In the genomic region with DNA sequence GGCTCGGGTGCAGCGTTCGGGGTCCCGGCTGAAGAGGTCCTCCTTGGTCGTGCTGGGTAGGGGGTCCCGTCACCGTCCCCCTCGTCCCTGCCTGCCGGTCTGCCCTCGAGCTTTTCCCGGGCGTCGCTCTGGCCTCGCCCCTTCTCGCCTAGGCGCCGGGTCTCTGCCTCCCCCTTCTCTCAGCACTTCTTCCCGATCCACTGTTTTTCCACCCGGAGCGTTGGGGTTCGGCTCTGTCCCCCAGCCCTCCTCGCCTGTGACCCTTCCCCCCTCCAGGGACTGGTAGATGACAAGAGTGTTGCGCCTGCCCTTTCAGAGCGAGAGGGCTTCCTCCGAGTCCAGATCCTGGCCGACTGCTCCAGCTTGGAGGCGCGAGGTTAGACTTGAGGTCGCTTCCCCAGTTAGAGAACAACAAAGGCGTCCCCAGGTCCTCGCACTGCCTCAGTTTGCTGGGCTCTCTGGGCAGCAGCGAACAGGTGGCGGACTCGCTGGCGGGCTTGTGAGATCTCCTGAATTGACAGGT, we compare ENCODE assay signal across 8 mouse cellular contexts. TPM values are rescaled to one million over a fixed set of nuclear protein-coding genes. Genes with fewer than 3 reads are reported as not detected.
A peak's percentile ranks its signal among the peaks of the same experiment; 100 is the strongest.
DNase-seq lines count a peak whose midpoint lies in the region; ATAC-seq and TF ChIP-seq lines count a peak whose summit lies in the region.

No protein-coding gene starts in this region.

- no peaks in the 10 kb centered on the region for H3K27me3 ChIP-seq in kidney, postnatal 0 days (ENCODE audit: insufficient read depth, low read length)
- no peaks in the 10 kb centered on the region for H3K27me3 ChIP-seq in G1E (ENCODE audit: insufficient read depth, low read length)
- H3K27me3 ChIP-seq in embryonic facial prominence, embryonic 10.5 days (replicated peaks; ENCODE audit: low read depth, poor library complexity, severe bottlenecking), result no peaks in the 10 kb centered on the region
- no peaks in the 10 kb centered on the region for H3K27me3 ChIP-seq in hindbrain, embryonic 15.5 days
- no peaks in the 10 kb centered on the region for H3K27me3 ChIP-seq in stomach, postnatal 0 days (ENCODE audit: control insufficient read depth, insufficient read depth, low read length)

- H3K4me1 ChIP-seq in kidney, postnatal 0 days (replicated peaks; ENCODE audit: insufficient read depth, low read length), result 0 out of 2 replicates have a peak, but pooled peaks cover 2% of the 10 kb centered on the region
- H3K4me1 ChIP-seq in G1E (ENCODE audit: insufficient read depth, low read depth, low read length), result peaks cover 21% of the 10 kb centered on the region
- H3K4me1 ChIP-seq in embryonic facial prominence, embryonic 10.5 days, result peaks cover 18% of the 10 kb centered on the region
- H3K4me1 ChIP-seq in hindbrain, embryonic 15.5 days (replicated peaks), result peaks cover 12% of the 10 kb centered on the region
- H3K4me1 ChIP-seq in stomach, postnatal 0 days (replicated peaks; ENCODE audit: control insufficient read depth, insufficient read depth), result no peaks in the 10 kb centered on the region

- no peaks in the 10 kb centered on the region for H3K9me3 ChIP-seq in kidney, postnatal 0 days (replicated peaks; ENCODE audit: low read length)
- H3K9me3 ChIP-seq in G1E (replicated peaks), result no peaks in the 10 kb centered on the region
- H3K9me3 ChIP-seq in embryonic facial prominence, embryonic 10.5 days, result no peaks in the 10 kb centered on the region
- no peaks in the 10 kb centered on the region for H3K9me3 ChIP-seq in hindbrain, embryonic 15.5 days
- no peaks in the 10 kb centered on the region for H3K9me3 ChIP-seq in stomach, postnatal 0 days (ENCODE audit: control insufficient read depth, low read length)

- TF ChIP-seq CTCF in kidney, postnatal 0 days (IDR thresholded peaks at IDR 0.05; ENCODE audit: low read depth), result no peak
- no peak for TF ChIP-seq CTCF in G1E (IDR thresholded peaks at IDR 0.05; ENCODE audit: low read depth, low read length)
- TF ChIP-seq CTCF in stomach, postnatal 0 days (IDR thresholded peaks at IDR 0.05; ENCODE audit: low read depth), result no peak

- H3K4me3 ChIP-seq in kidney, postnatal 0 days (replicated peaks; ENCODE audit: low read depth, low read length), result peak overlapping the region; percentile 83
- peak overlapping the region; percentile 99 for H3K4me3 ChIP-seq in G1E (ENCODE audit: low read depth, low read length)
- peak overlapping the region; percentile 94 for H3K4me3 ChIP-seq in embryonic facial prominence, embryonic 10.5 days
- H3K4me3 ChIP-seq in hindbrain, embryonic 15.5 days, result peak overlapping the region; percentile 63
- H3K4me3 ChIP-seq in stomach, postnatal 0 days (ENCODE audit: low read depth, low read length), result peak overlapping the region; percentile 88

- peaks cover 4% of the 10 kb centered on the region; the same call in 1 of the 2 replicates for H3K36me3 ChIP-seq in kidney, postnatal 0 days (ENCODE audit: insufficient read depth, low read length)
- peaks cover 31% of the 10 kb centered on the region for H3K36me3 ChIP-seq in G1E (replicated peaks)
- peaks cover 24% of the 10 kb centered on the region for H3K36me3 ChIP-seq in embryonic facial prominence, embryonic 10.5 days (replicated peaks)
- 0 out of 2 replicates have a peak, but pooled peaks cover 4% of the 10 kb centered on the region for H3K36me3 ChIP-seq in hindbrain, embryonic 15.5 days
- peaks cover 3% of the 10 kb centered on the region; the same call in 1 of the 2 replicates for H3K36me3 ChIP-seq in stomach, postnatal 0 days (ENCODE audit: control insufficient read depth, insufficient read depth, low read length)

- peak; percentile 74; the same call in 1 of the 2 replicates for ATAC-seq in kidney, postnatal 0 days (replicated peaks; ENCODE audit: low FRiP score, low read depth)
- ATAC-seq in G1E (ENCODE audit: extremely low read depth, insufficient number of reproducible peaks, low FRiP score, poor library complexity, severe bottlenecking), result no peak
- no peak for ATAC-seq in hindbrain, embryonic 15.5 days (ENCODE audit: low FRiP score, low read depth)
- peak; percentile 50; the same call in 1 of the 2 replicates for ATAC-seq in stomach, postnatal 0 days (ENCODE audit: low FRiP score, low TSS enrichment)

- H3K9ac ChIP-seq in kidney, postnatal 0 days (ENCODE audit: low read depth, low read length), result peak overlapping the region; percentile 80
- peak overlapping the region; percentile 75 for H3K9ac ChIP-seq in hindbrain, embryonic 15.5 days
- peak overlapping the region; percentile 89 for H3K9ac ChIP-seq in stomach, postnatal 0 days (ENCODE audit: low read length)

- peak; percentile 36 for DNase-seq in kidney, postnatal 0 days (ENCODE audit: low spot score)
- DNase-seq in kidney, adult 11 months, result no peak
- peak; percentile 38 for DNase-seq in G1E (ENCODE audit: low spot score)
- DNase-seq in embryonic facial prominence, embryonic 10.5 days (ENCODE audit: low spot score), result no peak
- peak; percentile 48 for DNase-seq in lung, postnatal 10 days
- peak; percentile 46 for DNase-seq in stomach, postnatal 0 days (ENCODE audit: low spot score)
- no peak for DNase-seq in layer of hippocampus, adult 9-11 months

- under 1% methylated on average over 35 of the region's 35 CpGs for WGBS in kidney, postnatal 0 days
- WGBS in embryonic facial prominence, embryonic 10.5 days, result under 1% methylated on average over 35 of the region's 35 CpGs
- WGBS in hindbrain, embryonic 15.5 days, result under 1% methylated on average over 35 of the region's 35 CpGs
- WGBS in stomach, postnatal 0 days, result under 1% methylated on average over 31 of the region's 35 CpGs

- peak overlapping the region; percentile 88 for H3K27ac ChIP-seq in kidney, postnatal 0 days
- H3K27ac ChIP-seq in embryonic facial prominence, embryonic 10.5 days (replicated peaks), result peak overlapping the region; percentile 91
- H3K27ac ChIP-seq in hindbrain, embryonic 15.5 days (replicated peaks), result peak overlapping the region; percentile 74
- H3K27ac ChIP-seq in stomach, postnatal 0 days (replicated peaks), result peak overlapping the region; percentile 85

- peak overlapping the region; percentile 94 for H3K4me2 ChIP-seq in kidney, postnatal 0 days (ENCODE audit: low read length)
- H3K4me2 ChIP-seq in hindbrain, embryonic 15.5 days, result peak overlapping the region; percentile 94
- H3K4me2 ChIP-seq in stomach, postnatal 0 days (replicated peaks; ENCODE audit: low read depth), result peak overlapping the region; percentile 91

- TF ChIP-seq EP300 in stomach, postnatal 0 days (optimal IDR thresholded peaks at IDR 0.05), result no peak

RNA-seq across cellular contexts. Expression of a gene that starts 0.5 kb away (rescaled TPM):
- 12.8 and 15.2 TPM in 2 replicates for polyA plus RNA-seq in kidney, postnatal 0 days (2015; fragmentation: Nextera tagmentation; extraction: Ambion mirVana)
- 82.6 and 101 TPM in 2 replicates for total RNA-seq in G1E (2014; fragmentation: Nextera tagmentation)
- total RNA-seq in G1E (2017), result 31.0 and 35.0 TPM in 2 replicates
- 2.2 and 4.3 TPM in 2 replicates for polyA plus RNA-seq in G1E (2012)
- 36.2 and 39.9 TPM in 2 replicates for polyA plus RNA-seq in embryonic facial prominence, embryonic 10.5 days (2016; fragmentation: Nextera tagmentation; extraction: Ambion mirVana)
- 11.7 and 13.4 TPM in 2 replicates for polyA plus RNA-seq in hindbrain, embryonic 15.5 days (2015; fragmentation: Nextera tagmentation; extraction: Ambion mirVana)
- polyA plus RNA-seq in stomach, postnatal 0 days (2015; fragmentation: Nextera tagmentation; extraction: Ambion mirVana), result 9.9 and 10.4 TPM in 2 replicates

Comparison
In these comparisons a context has a peak if more than half of its experiments do, and no peak if none do; other contexts are left out.
1. DNase-seq: peak in kidney, postnatal 0 days (single experiment), G1E (single experiment), lung, postnatal 10 days (single experiment) and stomach, postnatal 0 days (single experiment); none in kidney, adult 11 months (single experiment), embryonic facial prominence, embryonic 10.5 days (single experiment) and layer of hippocampus, adult 9-11 months (single experiment).
2. ATAC-seq: peak in kidney, postnatal 0 days (single experiment) and stomach, postnatal 0 days (single experiment); none in G1E (single experiment) and hindbrain, embryonic 15.5 days (single experiment).
3. Peak in every context shown above with its lines, with median percentiles within 50 percentile points of each other: H3K27ac ChIP-seq, H3K4me2 ChIP-seq, H3K4me3 ChIP-seq and H3K9ac ChIP-seq.